Mouse (Mus musculus): ENCODE measurements around the gene Syne2.

The Syne2 gene

GRCm38 (mm10) chr12:75829616-75830015 is 11.7 kb downstream of the Syne2 start:
- DNase-seq = no peak

GRCm38 (mm10) chr12:75833149-75833959 is 15.4 kb downstream of the Syne2 start:
- DNase-seq = no peak

GRCm38 (mm10) chr12:75833960-75834729 is 16.2 kb downstream of the Syne2 start:
- no peak for DNase-seq

- DNase-seq = peak in 1 of 2 experiments; percentile 26
These were observed 18.6 kb downstream of the Syne2 start for GRCm38 (mm10) chr12:75836524-75836962.

GRCm38 (mm10) chr12:75837462-75837861 is 19.5 kb downstream of the Syne2 start:
- DNase-seq = no peak

GRCm38 (mm10) chr12:75839083-75839736 is 21.3 kb downstream of the Syne2 start:
- no peak for DNase-seq

GRCm38 (mm10) chr12:75841183-75841582 is 23.2 kb downstream of the Syne2 start:
- no peak for DNase-seq

- no peak for DNase-seq
These were observed 26.4 kb downstream of the Syne2 start for GRCm38 (mm10) chr12:75844311-75844710.

- no peak for DNase-seq
These were observed 27.1 kb downstream of the Syne2 start for GRCm38 (mm10) chr12:75845070-75845469.

- peak; percentile 59 for DNase-seq
These were observed 28.6 kb downstream of the Syne2 start for GRCm38 (mm10) chr12:75846513-75846912.

- DNase-seq = peak in 1 of 2 experiments; percentile 41
These were observed 32.3 kb downstream of the Syne2 start for GRCm38 (mm10) chr12:75850205-75850604.

GRCm38 (mm10) chr12:75851481-75851880 is 33.5 kb downstream of the Syne2 start:
- no peak for DNase-seq

- no peak for DNase-seq
These were observed 34.5 kb downstream of the Syne2 start for GRCm38 (mm10) chr12:75852384-75852783.

- DNase-seq = peak; percentile 71 to 84
These were observed 35.6 kb downstream of the Syne2 start for GRCm38 (mm10) chr12:75853559-75853958.

- peak; percentile 32 to 50 for DNase-seq
These were observed 37.1 kb downstream of the Syne2 start for GRCm38 (mm10) chr12:75855051-75855453.

GRCm38 (mm10) chr12:75855621-75856020 is 37.7 kb downstream of the Syne2 start:
- DNase-seq = no peak

- DNase-seq = no peak
These were observed 38.3 kb downstream of the Syne2 start for GRCm38 (mm10) chr12:75856096-75856868.

GRCm38 (mm10) chr12:75859936-75860335 is 42.0 kb downstream of the Syne2 start:
- no peak for DNase-seq

GRCm38 (mm10) chr12:75860843-75861242 is 42.9 kb downstream of the Syne2 start:
- no peak for DNase-seq

GRCm38 (mm10) chr12:75865166-75865565 is 47.2 kb downstream of the Syne2 start:
- no peak for DNase-seq

- DNase-seq = peak in 1 of 2 experiments; percentile 42
These were observed 48.8 kb downstream of the Syne2 start for GRCm38 (mm10) chr12:75866419-75867373.

All from lung, adult 18-20 months (tissue).